In genomic region chr10:58714789-58715148, GRCm38 (mm10) we compare ENCODE assay signal across 13 mouse cellular contexts. TPM values are rescaled to one million over a fixed set of nuclear protein-coding genes. Genes with fewer than 3 reads are reported as not detected.
DNase-seq lines count a peak whose midpoint lies in the region; ATAC-seq and TF ChIP-seq lines count a peak whose summit lies in the region.
"Had no signal": no experiment of that assay in that cellular context is flagged by ENCODE, and none has a peak within 500 bp of the region (broad histone marks: within the 10 kb centered on the region; RNA-seq: fewer than 3 reads in every experiment).

No protein-coding gene starts in this region.

- WGBS in heart, embryonic 11.5 days (ENCODE audit: insufficient replicate concordance), result 39% methylated on average over 3 of the region's 3 CpGs
- whole genome bisulfite sequencing in lung, embryonic 14.5 days, result 52% methylated on average over 3 of the region's 3 CpGs
- WGBS in neural tube, embryonic 14.5 days, result 55% methylated on average over 3 of the region's 3 CpGs

- H3K27me3 ChIP-seq in heart, embryonic 11.5 days (ENCODE audit: control insufficient read depth, insufficient read depth, low read length), result no peaks in the 10 kb centered on the region
- no peaks in the 10 kb centered on the region for H3K27me3 ChIP-seq in lung, embryonic 14.5 days (ENCODE audit: insufficient read depth, low read length)
- H3K27me3 ChIP-seq in neural tube, embryonic 14.5 days (ENCODE audit: control insufficient read depth, insufficient read depth, low read length), result no peaks in the 10 kb centered on the region

- no peak for TF ChIP-seq CTCF in lung, embryonic 14.5 days (IDR thresholded peaks at IDR 0.05; ENCODE audit: low read depth)

- H3K9ac ChIP-seq in heart, embryonic 11.5 days (ENCODE audit: low read depth, low read length), result no peak overlapping the region
- H3K9ac ChIP-seq in lung, embryonic 14.5 days, result no peak overlapping the region
- no peak overlapping the region for H3K9ac ChIP-seq in neural tube, embryonic 14.5 days (replicated peaks; ENCODE audit: low read depth, low read length)

- DNase-seq in heart, postnatal 4 days, result no peak
- no peak for DNase-seq in lung, embryonic 14.5 days
- DNase-seq in lung, adult 18-20 months, result no peak
- DNase-seq in forelimb bud, embryonic 11.5 days (ENCODE audit: low read depth, low spot score), result peak; percentile 3
- DNase-seq in ovary, adult 18-20 months (ENCODE audit: low spot score), result no peak
- no peak for DNase-seq in spleen, postnatal 4 days (ENCODE audit: low spot score in 2 of 2)
- DNase-seq: cerebellum, adult 11 months had no signal

- H3K9me3 ChIP-seq in heart, embryonic 11.5 days (replicated peaks; ENCODE audit: control insufficient read depth, low read length), result no peaks in the 10 kb centered on the region
- no peaks in the 10 kb centered on the region for H3K9me3 ChIP-seq in lung, embryonic 14.5 days (ENCODE audit: low read depth, low read length)
- no peaks in the 10 kb centered on the region for H3K9me3 ChIP-seq in neural tube, embryonic 14.5 days (ENCODE audit: control insufficient read depth, low read length)

- no peak for ATAC-seq in heart, embryonic 11.5 days (replicated peaks; ENCODE audit: insufficient number of reproducible peaks, low FRiP score, low TSS enrichment)
- no peak for ATAC-seq in lung, embryonic 14.5 days (ENCODE audit: insufficient read depth)
- ATAC-seq in neural tube, embryonic 14.5 days (ENCODE audit: low read depth), result no peak

- H3K4me3 ChIP-seq in heart, embryonic 11.5 days (ENCODE audit: low read depth, low read length), result no peak overlapping the region
- peak overlapping the region; percentile 21 for H3K4me3 ChIP-seq in lung, embryonic 14.5 days (ENCODE audit: low read depth, low read length)
- H3K4me3 ChIP-seq in neural tube, embryonic 14.5 days (ENCODE audit: low read depth, low read length), result no peak overlapping the region
- H3K4me3 ChIP-seq: midbrain, embryonic 10.5 days had no signal

- no peaks in the 10 kb centered on the region for H3K36me3 ChIP-seq in heart, embryonic 11.5 days (ENCODE audit: control insufficient read depth, insufficient read depth, low read length)
- no peaks in the 10 kb centered on the region for H3K36me3 ChIP-seq in lung, embryonic 14.5 days (ENCODE audit: insufficient read depth)
- no peaks in the 10 kb centered on the region for H3K36me3 ChIP-seq in neural tube, embryonic 14.5 days (ENCODE audit: control insufficient read depth, insufficient read depth, low read length)
- H3K36me3 ChIP-seq: midbrain, embryonic 10.5 days had no signal

- H3K27ac ChIP-seq in heart, embryonic 11.5 days (ENCODE audit: low read depth, low read length), result no peak overlapping the region
- no peak overlapping the region for H3K27ac ChIP-seq in lung, embryonic 14.5 days (ENCODE audit: low read depth)
- no peak overlapping the region for H3K27ac ChIP-seq in neural tube, embryonic 14.5 days (ENCODE audit: low read depth, low read length)
- H3K27ac ChIP-seq: midbrain, embryonic 10.5 days had no signal

- 0 out of 2 replicates have a peak, but pooled peaks cover 2% of the 10 kb centered on the region for H3K4me1 ChIP-seq in heart, embryonic 11.5 days (ENCODE audit: control insufficient read depth, insufficient read depth, low read length)
- H3K4me1 ChIP-seq in lung, embryonic 14.5 days (ENCODE audit: insufficient read depth), result 0 out of 2 replicates have a peak, but pooled peaks cover 7% of the 10 kb centered on the region
- H3K4me1 ChIP-seq in neural tube, embryonic 14.5 days (ENCODE audit: control insufficient read depth, insufficient read depth, low read length), result no peaks in the 10 kb centered on the region
- H3K4me1 ChIP-seq: midbrain, embryonic 10.5 days had no signal

- peak overlapping the region; percentile 53 for H3K4me2 ChIP-seq in heart, embryonic 11.5 days
- H3K4me2 ChIP-seq in lung, embryonic 14.5 days, result peak overlapping the region; percentile 50
- H3K4me2 ChIP-seq in neural tube, embryonic 14.5 days (ENCODE audit: low read depth, low read length), result peak overlapping the region; percentile 38; the same call in 1 of the 2 replicates

RNA-seq across cellular contexts. Expression of gene Gm17542, which starts 3.2 kb away (rescaled TPM):
- not detected in 2 replicates for polyA plus RNA-seq in heart, embryonic 11.5 days (2014; fragmentation: Nextera tagmentation; extraction: Ambion mirVana)
- not detected for total RNA-seq in heart, postnatal 4 days (2021)
- polyA plus RNA-seq in lung, embryonic 14.5 days (2014; fragmentation: Nextera tagmentation; extraction: Ambion mirVana), result not detected in 2 replicates
- not detected in 2 replicates for polyA plus RNA-seq in neural tube, embryonic 14.5 days (2014; fragmentation: Nextera tagmentation; extraction: Ambion mirVana)
- total RNA-seq: layer of hippocampus, postnatal 36 days had no signal
- polyA plus RNA-seq: C2C12; midbrain, embryonic 10.5 days; spleen, adult 2 months had no signal

RNA-seq across cellular contexts. Expression of gene Edar, which starts 39.3 kb away (rescaled TPM):
- 0.13 TPM in 1 of 2 replicates, not detected in the other for polyA plus RNA-seq in heart, embryonic 11.5 days (2014; fragmentation: Nextera tagmentation; extraction: Ambion mirVana)
- total RNA-seq in heart, postnatal 4 days (2021), result under 1 TPM; 0.41 to 0.43 TPM
- 0.36 and 0.51 TPM in 2 replicates for polyA plus RNA-seq in lung, embryonic 14.5 days (2014; fragmentation: Nextera tagmentation; extraction: Ambion mirVana)
- 0.07 and 0.26 TPM in 2 replicates for polyA plus RNA-seq in neural tube, embryonic 14.5 days (2014; fragmentation: Nextera tagmentation; extraction: Ambion mirVana)
- polyA plus RNA-seq: C2C12 had no signal
